Mouse (Mus musculus): ENCODE data around the gene Iars2. TPM values are rescaled to one million over a fixed set of nuclear protein-coding genes. Genes with fewer than 3 reads are reported as not detected.

Gene Iars2
- 24.4 and 25.1 TPM in 2 replicates for polyA plus RNA-seq (2015; fragmentation: Nextera tagmentation; extraction: Ambion mirVana)

GRCm38 (mm10) chr1:185328721-185329610 is at the start of gene Iars2:
Iars2 (minus strand) TSS chr1:185329396.
- ATAC-seq (ENCODE audit: insufficient number of reproducible peaks, low FRiP score, low TSS enrichment, low read depth): peak; percentile 81
- WGBS: under 1% methylated on average over 76 of the region's 76 CpGs
- H3K4me2 ChIP-seq (replicated peaks): peak within 1 kb of the TSS; percentile 60

GRCm38 (mm10) chr1:185377429-185377828 is 48.2 kb upstream of the Iars2 start:
- no peak overlapping the region for H3K9ac ChIP-seq
- no peak overlapping the region for H3K4me2 ChIP-seq (replicated peaks)
- 0 out of 2 replicates have a peak, but pooled peaks cover 2% of the 10 kb centered on the region for H3K4me1 ChIP-seq
- ATAC-seq (ENCODE audit: insufficient number of reproducible peaks, low FRiP score, low TSS enrichment, low read depth): no peak
- no peak overlapping the region for H3K4me3 ChIP-seq (replicated peaks)
- WGBS: 95% methylated on average over 2 of the region's 2 CpGs
- peaks cover 85% of the 10 kb centered on the region for H3K36me3 ChIP-seq
- no peaks in the 10 kb centered on the region for H3K27me3 ChIP-seq
- H3K27ac ChIP-seq (replicated peaks): no peak overlapping the region
- no peaks in the 10 kb centered on the region for H3K9me3 ChIP-seq (replicated peaks)

More at GRCm38 (mm10) chr1:185328721-185329610, at the start of gene Iars2:
- Histone ChIP-seq H3K9me3 (replicated peaks) (no peaks in the 10 kb centered on the region), H3K27me3 (no peaks in the 10 kb centered on the region), H3K9ac (peak within 1 kb of the TSS; percentile 97), H3K36me3 (peaks cover 28% of the 10 kb centered on the region), H3K4me1 (peaks cover 20% of the 10 kb centered on the region), H3K27ac (replicated peaks) (peak within 1 kb of the TSS; percentile 93), H3K4me3 (replicated peaks) (peak within 1 kb of the TSS; percentile 97)

- Histone ChIP-seq H3K4me2 (replicated peaks) (no peak overlapping the region), H3K9me3 (replicated peaks) (no peaks in the 10 kb centered on the region), H3K27ac (replicated peaks) (no peak overlapping the region), H3K36me3 (peaks cover 86% of the 10 kb centered on the region), H3K9ac (no peak overlapping the region), H3K4me1 (0 out of 2 replicates have a peak, but pooled peaks cover 2% of the 10 kb centered on the region), H3K4me3 (replicated peaks) (no peak overlapping the region), H3K27me3 (no peaks in the 10 kb centered on the region)
- ATAC-seq (ENCODE audit: insufficient number of reproducible peaks, low FRiP score, low TSS enrichment, low read depth): 0 out of 2 replicates have a peak, but pooled peaks have one; percentile 51
Observed at GRCm38 (mm10) chr1:185376390-185376789, 47.2 kb upstream of the Iars2 start.

GRCm38 (mm10) chr1:185369979-185370378 is 40.8 kb upstream of the Iars2 start:
- no peak overlapping the region for H3K4me2 ChIP-seq (replicated peaks)
- 94% methylated on average over 6 of the region's 6 CpGs for WGBS
- no peak for ATAC-seq (ENCODE audit: insufficient number of reproducible peaks, low FRiP score, low TSS enrichment, low read depth)
- peaks cover 53% of the 10 kb centered on the region for H3K36me3 ChIP-seq
- no peaks in the 10 kb centered on the region for H3K27me3 ChIP-seq
- H3K4me3 ChIP-seq (replicated peaks): no peak overlapping the region
- no peak overlapping the region for H3K27ac ChIP-seq (replicated peaks)
- no peak overlapping the region for H3K9ac ChIP-seq
- no peaks in the 10 kb centered on the region for H3K9me3 ChIP-seq (replicated peaks)
- H3K4me1 ChIP-seq: peaks cover 6% of the 10 kb centered on the region

- Histone ChIP-seq H3K36me3 (peaks cover 31% of the 10 kb centered on the region), H3K27ac (replicated peaks) (no peak overlapping the region), H3K27me3 (no peaks in the 10 kb centered on the region), H3K4me2 (replicated peaks) (no peak overlapping the region), H3K9ac (no peak overlapping the region), H3K4me3 (replicated peaks) (no peak overlapping the region), H3K9me3 (replicated peaks) (no peaks in the 10 kb centered on the region), H3K4me1 (peaks cover 17% of the 10 kb centered on the region)
- ATAC-seq (ENCODE audit: insufficient number of reproducible peaks, low FRiP score, low TSS enrichment, low read depth): no peak
- WGBS: 75% methylated on average over 6 of the region's 6 CpGs
Observed at GRCm38 (mm10) chr1:185367383-185367782, 38.2 kb upstream of the Iars2 start.

- 37% methylated on average over 6 of the region's 6 CpGs for WGBS
- Histone ChIP-seq H3K27me3 (no peaks in the 10 kb centered on the region), H3K4me1 (peaks cover 25% of the 10 kb centered on the region), H3K9ac (peak overlapping the region; percentile 91; the same call in 1 of the 2 replicates), H3K36me3 (peaks cover 7% of the 10 kb centered on the region), H3K4me3 (replicated peaks) (peak overlapping the region; percentile 99), H3K4me2 (replicated peaks) (peak overlapping the region; percentile 59), H3K27ac (replicated peaks) (no peak overlapping the region), H3K9me3 (replicated peaks) (no peaks in the 10 kb centered on the region)
- ATAC-seq (ENCODE audit: insufficient number of reproducible peaks, low FRiP score, low TSS enrichment, low read depth): no peak
Observed at GRCm38 (mm10) chr1:185364183-185364540, 35.0 kb upstream of the Iars2 start.

GRCm38 (mm10) chr1:185363526-185364182 is 34.5 kb upstream of the Iars2 start:
- Histone ChIP-seq H3K4me2 (replicated peaks) (peak overlapping the region; percentile 59), H3K27me3 (no peaks in the 10 kb centered on the region), H3K9ac (peak overlapping the region; percentile 91), H3K36me3 (peaks cover 7% of the 10 kb centered on the region), H3K4me1 (peaks cover 25% of the 10 kb centered on the region), H3K4me3 (replicated peaks) (peak overlapping the region; percentile 99), H3K27ac (replicated peaks) (peak overlapping the region; percentile 95), H3K9me3 (replicated peaks) (no peaks in the 10 kb centered on the region)
- ATAC-seq (ENCODE audit: insufficient number of reproducible peaks, low FRiP score, low TSS enrichment, low read depth): no peak
- 3% methylated on average over 22 of the region's 22 CpGs for WGBS

- no peaks in the 10 kb centered on the region for H3K27me3 ChIP-seq
- no peaks in the 10 kb centered on the region for H3K9me3 ChIP-seq (replicated peaks)
- ATAC-seq (ENCODE audit: insufficient number of reproducible peaks, low FRiP score, low TSS enrichment, low read depth): peak; percentile 97
- H3K9ac ChIP-seq: peak within 1 kb of the TSS; percentile 91
- H3K27ac ChIP-seq (replicated peaks): peak within 1 kb of the TSS; percentile 95
- WGBS: under 1% methylated on average over 91 of the region's 92 CpGs
- H3K4me1 ChIP-seq: peaks cover 25% of the 10 kb centered on the region
- H3K4me3 ChIP-seq (replicated peaks): peak within 1 kb of the TSS; percentile 99
- H3K36me3 ChIP-seq: peaks cover 9% of the 10 kb centered on the region
- peak within 1 kb of the TSS; percentile 59 for H3K4me2 ChIP-seq (replicated peaks)
Observed at GRCm38 (mm10) chr1:185362677-185363520, 33.7 kb upstream of the Iars2 start, which contains the start of gene Eprs. Eprs (plus strand) TSS chr1:185363044.

- Histone ChIP-seq H3K9me3 (replicated peaks) (no peaks in the 10 kb centered on the region), H3K9ac (no peak overlapping the region), H3K27ac (replicated peaks) (no peak overlapping the region), H3K4me2 (replicated peaks) (no peak overlapping the region), H3K4me1 (peaks cover 8% of the 10 kb centered on the region; the same call in 1 of the 2 replicates), H3K4me3 (replicated peaks) (no peak overlapping the region), H3K36me3 (peaks cover 17% of the 10 kb centered on the region; the same call in 1 of the 2 replicates), H3K27me3 (no peaks in the 10 kb centered on the region)
- no peak for ATAC-seq (ENCODE audit: insufficient number of reproducible peaks, low FRiP score, low TSS enrichment, low read depth)
- 81% methylated on average over 4 of the region's 4 CpGs for WGBS
Observed at GRCm38 (mm10) chr1:185358211-185358610, 29.0 kb upstream of the Iars2 start.

- 92% methylated on average over 8 of the region's 8 CpGs for WGBS
- Histone ChIP-seq H3K4me1 (no peaks in the 10 kb centered on the region), H3K27ac (replicated peaks) (no peak overlapping the region), H3K4me3 (replicated peaks) (no peak overlapping the region), H3K36me3 (peaks cover 35% of the 10 kb centered on the region), H3K27me3 (no peaks in the 10 kb centered on the region), H3K4me2 (replicated peaks) (no peak overlapping the region), H3K9ac (no peak overlapping the region), H3K9me3 (replicated peaks) (no peaks in the 10 kb centered on the region)
- ATAC-seq (ENCODE audit: insufficient number of reproducible peaks, low FRiP score, low TSS enrichment, low read depth): no peak
Observed at GRCm38 (mm10) chr1:185356246-185356645, 27.1 kb upstream of the Iars2 start.

Data from embryonic facial prominence, embryonic 15.5 days (tissue).